Mouse (Mus musculus) kidney, adult 2 months (tissue): Measurements from ENCODE around the gene Qrich2.
A peak's percentile ranks its signal among the peaks of the same experiment; 100 is the strongest.

Source experiments
- CTCF ChIP-seq: fragments of 200-500 bp; conservative IDR thresholded peaks from 2 replicates; pipeline ENCODE4 v1.5.1; 2011; ENCODE audit warnings: low read depth, mild to moderate bottlenecking, control low read depth, low read length, moderate library complexity, mixed read lengths; ENCODE audit not compliant: insufficient read depth, insufficient read length
- POLR2A ChIP-seq: fragments of 200-500 bp; IDR thresholded peaks from one replicate; pipeline ENCODE4 v1.6.1; 2011; ENCODE audit warnings: low read depth, low read length, control low read depth

GRCm38 (mm10) chr11:116490232-116491107 is 24.4 kb upstream of the Qrich2 start:
- no peak for TF ChIP-seq CTCF
- peak; percentile 67 for TF ChIP-seq POLR2A
